Mouse (Mus musculus) heart, embryonic 14.5 days (tissue): ENCODE results near the gene Runx3. TPM values are rescaled to one million over a fixed set of nuclear protein-coding genes. Genes with fewer than 3 reads are reported as not detected.
A peak's percentile ranks its signal among the peaks of the same experiment; 100 is the strongest.

Experiments used
- ATAC-seq: fragments of 200-750 bp; cut with Nextera tagmentation; 2 replicates; pipeline ENCODE4 v1.8.0; 2017; ENCODE audit warnings: low read depth, moderate TSS enrichment; ENCODE audit not compliant: insufficient number of reproducible peaks, insufficient read depth, low FRiP score
- H3K27ac ChIP-seq, 2 experiments: fragments of 200-500 bp in 1 of 2; fragments of 300-500 bp in 1 of 2; sonication (generic) in 1 of 2; replicated peaks in 1 of 2; 2 replicates each; pipeline ENCODE4 v1.5.1; 2012 to 2014; ENCODE audit warnings: low read depth in 2 of 2, low read length in 2 of 2, control low read depth in 1 of 2, mild to moderate bottlenecking in 1 of 2, mixed read lengths in 1 of 2; ENCODE audit not compliant: control insufficient read depth in 1 of 2, insufficient read depth in 1 of 2
- H3K27me3 ChIP-seq: fragments of 300-500 bp; sonication (generic); 2 replicates; pipeline ENCODE4 v1.6.1; 2014; ENCODE audit warnings: mild to moderate bottlenecking, low read length, control low read depth; ENCODE audit not compliant: control insufficient read depth, insufficient read depth
- H3K36me3 ChIP-seq: fragments of 300-500 bp; sonication (generic); 2 replicates; pipeline ENCODE4 v1.6.1; 2014; ENCODE audit warnings: mild to moderate bottlenecking, control low read depth, low read length, mixed read lengths; ENCODE audit not compliant: control insufficient read depth, insufficient read depth
- H3K4me1 ChIP-seq, 2 experiments: fragments of 200-500 bp in 1 of 2; fragments of 300-500 bp in 1 of 2; sonication (generic) in 1 of 2; 2 replicates each; pipeline ENCODE4 v1.6.1; 2012 to 2014; ENCODE audit warnings: low read length in 2 of 2, control low read depth in 1 of 2, mixed read lengths in 1 of 2; ENCODE audit not compliant: control insufficient read depth in 2 of 2, insufficient read depth in 2 of 2
- H3K4me2 ChIP-seq: fragments of 300-500 bp; sonication (generic); 2 replicates; pipeline ENCODE4 v1.6.1; 2014; ENCODE audit warnings: mild to moderate bottlenecking, low read length
- H3K4me3 ChIP-seq, 2 experiments: fragments of 200-500 bp in 1 of 2; fragments of 300-500 bp in 1 of 2; sonication (generic) in 1 of 2; 2 replicates each; pipeline ENCODE4 v1.5.1; 2012 to 2014; ENCODE audit warnings: low read length in 2 of 2, mild to moderate bottlenecking in 2 of 2, control low read depth in 1 of 2, low read depth in 1 of 2, moderate library complexity in 1 of 2; ENCODE audit not compliant: control insufficient read depth in 1 of 2, insufficient read depth in 1 of 2
- H3K9ac ChIP-seq: fragments of 300-500 bp; sonication (generic); 2 replicates; pipeline ENCODE4 v1.6.1; 2014; ENCODE audit warnings: mild to moderate bottlenecking, low read length
- H3K9me3 ChIP-seq: fragments of 300-500 bp; sonication (generic); 2 replicates; pipeline ENCODE4 v1.6.1; 2016; ENCODE audit warnings: low read length, control low read depth; ENCODE audit not compliant: control insufficient read depth
- WGBS: fragments of 180-500 bp; shearing (Covaris S2); extraction: QIAGEN DNeasy Blood & Tissue Kit; methylation state at CpG from one replicate; pipeline ENCODE4 v1.1.7; 2014; 5-methylcytosine and 5-hydroxymethylcytosine counted together
- polyA plus RNA-seq: library from polyadenylated mRNA; unstranded; fragments of >200 nt; fragmentation: Nextera tagmentation; extraction: Ambion mirVana; gene quantifications from 2 replicates; pipeline ENCODE4 v1.2.1, GENCODE M21; 2014

The Runx3 gene
- polyA plus RNA-seq, 1 experiment from 2014 or later, result 0.09 TPM

- Histone ChIP-seq H3K36me3 (no peaks in the 10 kb centered on the region), H3K9me3 (no peaks in the 10 kb centered on the region), H3K27ac (no peak overlapping the region), H3K27me3 (peaks cover 61% of the 10 kb centered on the region), H3K4me1 (peaks cover 20 to 23% of the 10 kb centered on the region in 2 experiments), H3K4me2 (no peak overlapping the region), H3K9ac (no peak overlapping the region), H3K4me3 (no peak overlapping the region)
- no peak for ATAC-seq
- 65% methylated on average over 6 of the region's 6 CpGs for WGBS
Observed at GRCm38 (mm10) chr4:135165761-135166160, 45.3 kb downstream of the Runx3 start.

DNA sequence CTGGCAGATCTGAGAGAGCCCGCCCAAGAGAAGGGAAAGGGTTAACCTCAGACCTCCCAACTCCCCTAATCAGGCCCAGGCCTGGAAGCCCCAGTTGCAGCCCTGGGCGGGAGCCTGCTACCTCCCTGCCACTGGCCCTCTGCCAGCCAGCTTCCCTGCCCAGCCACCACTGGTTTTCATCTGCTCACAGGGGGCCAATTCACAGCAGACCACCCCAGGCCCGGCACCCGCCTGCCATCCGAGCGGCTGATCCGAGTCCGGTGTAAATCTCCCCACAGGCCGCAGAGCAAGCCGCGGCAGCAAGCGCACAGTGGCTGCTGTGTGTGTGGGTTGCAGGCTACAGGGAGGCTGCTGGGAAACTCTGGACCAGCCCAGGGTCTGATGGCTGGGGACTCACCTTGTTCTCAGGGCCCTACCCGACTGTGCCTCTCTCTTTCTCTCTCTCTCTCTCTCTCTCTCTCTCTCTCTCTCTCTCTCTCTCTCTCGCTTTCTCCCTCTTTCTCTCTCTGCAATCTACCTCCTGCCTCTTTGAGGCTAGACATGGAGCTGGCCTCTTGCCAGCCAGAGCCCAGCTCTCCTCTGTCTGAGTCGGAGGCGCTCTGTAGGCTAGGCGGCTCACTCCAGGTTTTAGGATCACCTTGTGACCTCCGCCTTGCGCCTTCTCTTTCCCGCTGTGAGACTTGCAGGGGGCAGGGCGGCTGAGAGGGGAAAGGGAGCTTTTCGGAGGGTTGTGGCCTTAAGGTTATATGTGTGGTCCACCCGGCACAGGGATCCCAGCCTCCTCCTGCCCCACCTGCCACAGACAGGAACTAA lies 46.2 kb downstream of the Runx3 start:
- H3K27ac ChIP-seq, result peak overlapping the region; percentile 15 to 28; a peak in 1 of 4 replicates
- H3K4me3 ChIP-seq, result peak overlapping the region; percentile 6 to 11; a peak in 1 of 4 replicates
- H3K4me2 ChIP-seq, result peak overlapping the region; percentile 55
- H3K4me1 ChIP-seq, result peaks cover 16 to 20% of the 10 kb centered on the region in 2 experiments
- ATAC-seq, result no peak
- H3K9me3 ChIP-seq, result no peaks in the 10 kb centered on the region
- H3K27me3 ChIP-seq, result peaks cover 63% of the 10 kb centered on the region
- WGBS, result 4% methylated on average over 22 of the region's 23 CpGs
- H3K9ac ChIP-seq, result peak overlapping the region; percentile 18
- no peaks in the 10 kb centered on the region for H3K36me3 ChIP-seq

DNA sequence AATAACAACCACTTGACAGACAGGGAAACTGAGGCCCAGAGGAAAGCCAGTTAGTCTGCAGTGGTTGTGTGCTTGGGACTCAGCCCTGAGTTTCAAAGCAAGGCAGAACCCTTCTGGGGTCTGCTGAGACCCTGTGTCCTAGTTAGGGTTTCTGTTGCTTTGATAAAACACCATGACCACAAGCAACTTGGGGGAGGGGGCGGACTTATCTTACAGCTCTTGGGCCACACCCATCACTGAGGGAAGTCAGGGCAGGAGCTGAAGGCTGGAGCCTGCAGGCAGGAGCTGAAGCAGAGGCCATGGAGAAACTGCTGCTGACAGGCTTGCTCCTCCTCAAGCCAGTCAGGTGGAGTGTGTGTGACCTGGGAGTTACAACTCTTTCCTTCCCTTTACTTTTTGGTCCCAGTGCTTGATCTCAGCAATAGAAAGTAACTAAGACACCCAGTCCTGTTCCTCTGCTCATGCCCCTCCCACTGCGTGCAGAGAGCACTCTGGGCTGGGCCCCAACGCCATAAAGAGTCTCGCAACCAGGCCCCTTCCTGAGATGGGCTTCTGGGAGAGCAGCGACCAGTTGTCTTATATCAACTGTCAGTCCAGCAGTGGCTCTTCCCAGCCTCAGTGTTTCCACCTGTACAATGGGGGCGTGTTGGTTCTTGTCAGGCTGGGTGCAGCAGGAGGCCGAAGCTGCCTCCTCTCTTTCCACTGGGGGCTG lies 47.5 kb downstream of the Runx3 start:
- Histone ChIP-seq H3K9me3 (no peaks in the 10 kb centered on the region), H3K9ac (no peak overlapping the region), H3K36me3 (no peaks in the 10 kb centered on the region), H3K4me3 (no peak overlapping the region), H3K27me3 (peaks cover 68% of the 10 kb centered on the region), H3K27ac (no peak overlapping the region), H3K4me1 (peaks cover 14 to 20% of the 10 kb centered on the region in 2 experiments; a peak in 3 of 4 replicates), H3K4me2 (no peak overlapping the region)
- WGBS, result 51% methylated on average over 7 of the region's 7 CpGs
- no peak for ATAC-seq

DNA sequence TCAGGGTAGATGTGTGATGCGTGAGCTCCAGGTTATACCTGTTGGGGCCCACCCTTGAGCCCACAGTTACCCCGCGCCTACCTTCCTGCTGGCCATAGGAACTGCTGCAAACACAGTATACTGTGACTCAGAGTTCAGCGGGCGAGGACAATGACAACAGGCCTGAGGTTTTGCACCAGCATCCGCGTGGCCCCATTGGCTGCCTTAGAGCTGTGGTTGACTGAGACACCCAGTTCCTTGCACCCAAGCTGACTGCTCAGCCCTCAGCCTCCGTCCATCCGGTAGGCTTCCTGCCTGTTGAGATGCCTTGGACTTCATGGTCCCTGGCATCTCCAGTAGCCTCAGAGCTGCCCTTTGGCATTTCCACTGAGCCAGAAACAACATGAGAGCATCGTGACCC lies 48.6 kb downstream of the Runx3 start:
- Histone ChIP-seq H3K27ac (no peak overlapping the region), H3K27me3 (peaks cover 74% of the 10 kb centered on the region), H3K4me2 (no peak overlapping the region), H3K9ac (no peak overlapping the region), H3K4me1 (peaks cover 14 to 20% of the 10 kb centered on the region in 2 experiments; a peak in 3 of 4 replicates), H3K36me3 (no peaks in the 10 kb centered on the region), H3K4me3 (no peak overlapping the region), H3K9me3 (no peaks in the 10 kb centered on the region)
- 75% methylated on average over 10 of the region's 10 CpGs for WGBS
- ATAC-seq, result no peak

DNA sequence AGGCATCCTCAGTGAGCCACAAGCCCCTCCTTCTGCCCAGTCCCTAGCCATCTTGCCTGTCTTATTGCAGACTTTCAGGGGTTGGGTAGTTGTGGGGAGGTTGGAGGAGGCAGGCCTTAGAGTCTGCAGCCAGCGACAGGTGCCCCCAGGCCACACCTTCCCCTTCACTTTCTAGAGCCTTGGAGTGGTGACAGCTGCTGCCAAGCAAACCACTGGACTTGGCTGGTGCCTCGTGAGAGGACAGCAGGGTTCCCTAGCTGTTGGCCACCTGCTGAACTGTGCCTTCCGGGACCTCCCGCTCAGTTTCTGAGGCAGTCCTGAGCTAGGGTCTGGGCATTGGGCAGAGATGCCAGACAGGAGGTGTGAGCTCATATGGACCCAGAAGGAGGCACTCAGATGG lies 49.0 kb downstream of the Runx3 start:
- Histone ChIP-seq H3K4me1 (peaks cover 14 to 20% of the 10 kb centered on the region in 2 experiments; a peak in 3 of 4 replicates), H3K4me2 (no peak overlapping the region), H3K4me3 (no peak overlapping the region), H3K9ac (no peak overlapping the region), H3K9me3 (no peaks in the 10 kb centered on the region), H3K27me3 (peaks cover 74% of the 10 kb centered on the region), H3K27ac (no peak overlapping the region), H3K36me3 (no peaks in the 10 kb centered on the region)
- no peak for ATAC-seq
- 53% methylated on average over 4 of the region's 4 CpGs for WGBS

DNA sequence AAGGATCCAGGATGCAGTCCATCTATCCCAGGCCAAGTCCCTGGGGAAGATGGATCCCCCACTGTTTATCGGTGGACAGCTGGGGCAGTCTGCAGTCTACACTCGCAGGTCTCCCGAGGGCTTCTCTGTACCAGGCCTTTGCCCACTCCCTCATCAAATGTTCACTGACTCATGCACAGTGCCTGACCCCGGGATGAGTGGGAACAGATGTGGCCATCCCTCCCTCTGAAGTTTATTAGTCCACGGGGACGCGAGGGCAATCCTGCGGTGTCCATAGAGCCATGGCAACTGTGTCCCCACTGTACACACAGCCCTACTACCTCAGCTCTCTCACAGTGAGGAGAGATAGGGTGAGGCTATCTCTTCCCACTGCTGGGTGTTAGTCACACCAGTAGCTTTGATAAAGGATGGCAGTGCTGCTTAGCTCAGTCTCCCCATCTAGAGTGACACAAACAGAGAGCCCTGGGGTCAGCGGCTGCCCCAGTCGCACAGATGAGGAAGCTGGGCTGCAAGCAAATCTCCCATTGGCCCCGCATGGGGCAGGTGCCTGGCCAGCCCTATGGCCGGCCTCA lies 50.9 kb downstream of the Runx3 start:
- peaks cover 77% of the 10 kb centered on the region for H3K27me3 ChIP-seq
- H3K4me3 ChIP-seq, result no peak overlapping the region
- H3K36me3 ChIP-seq, result no peaks in the 10 kb centered on the region
- no peak overlapping the region for H3K4me2 ChIP-seq
- no peaks in the 10 kb centered on the region for H3K9me3 ChIP-seq
- H3K9ac ChIP-seq, result no peak overlapping the region
- WGBS, result 60% methylated on average over 12 of the region's 12 CpGs
- H3K4me1 ChIP-seq, result peaks cover 14 to 24% of the 10 kb centered on the region in 2 experiments; a peak in 3 of 4 replicates
- H3K27ac ChIP-seq, result no peak overlapping the region
- ATAC-seq, result no peak

GRCm38 (mm10) chr4:135175406-135176120 lies 55.1 kb downstream of the Runx3 start:
- Histone ChIP-seq H3K27ac (no peak overlapping the region), H3K4me1 (peaks cover 3 to 13% of the 10 kb centered on the region in 2 experiments; a peak in 3 of 4 replicates), H3K27me3 (peaks cover 65% of the 10 kb centered on the region), H3K9me3 (no peaks in the 10 kb centered on the region), H3K9ac (peak overlapping the region; percentile 57), H3K36me3 (no peaks in the 10 kb centered on the region), H3K4me3 (peak overlapping the region; percentile 25 to 39), H3K4me2 (peak overlapping the region; percentile 77)
- 8% methylated on average over 38 of the region's 38 CpGs for WGBS
- no peak for ATAC-seq
